Mouse (Mus musculus) brain, adult 2 months (tissue): ENCODE measurements at regions not wholly inside any gene's neighbourhood (a gene's known extent, or its start where the extent isn't known, plus 50 kb on each side); places are given as distances from the start of the nearest gene placed in this dataset.

Experiments used
- DNase-seq: peaks from one replicate; pipeline ENCODE4 v3.0.0; 2011; ENCODE audit warnings: low read depth, low spot score

GRCm38 (mm10) chr6:16999451-17000139 is 65.4 kb upstream of the Tes start:
- DNase-seq = peak; percentile 11

GRCm38 (mm10) chr6:16995495-16995936 is 69.4 kb upstream of the Tes start:
- DNase-seq = peak; percentile 43

DNA sequence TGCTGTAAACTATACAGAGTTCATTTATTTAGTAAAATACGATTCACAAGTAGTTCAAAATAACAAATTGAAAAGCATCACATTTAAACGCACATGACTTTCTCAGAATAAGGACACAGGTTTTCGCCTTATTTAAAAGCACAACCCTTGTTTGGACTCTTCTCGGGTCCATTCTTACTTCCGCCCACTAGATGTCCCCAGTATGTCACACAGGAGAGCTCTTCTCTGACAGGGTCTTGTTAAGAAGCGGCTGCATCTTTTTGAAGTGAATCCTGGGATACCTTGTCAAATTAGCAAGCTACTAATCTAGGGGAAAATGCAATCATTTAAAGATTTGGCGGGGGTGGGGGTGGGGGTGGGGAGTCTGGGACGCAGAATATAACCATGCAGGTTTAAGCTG is 70.2 kb upstream of the Tes start:
- DNase-seq = peak; percentile 61

- DNase-seq = no peak
Measured at GRCm38 (mm10) chr6:16991996-16992591, 72.9 kb upstream of the Tes start.

DNA sequence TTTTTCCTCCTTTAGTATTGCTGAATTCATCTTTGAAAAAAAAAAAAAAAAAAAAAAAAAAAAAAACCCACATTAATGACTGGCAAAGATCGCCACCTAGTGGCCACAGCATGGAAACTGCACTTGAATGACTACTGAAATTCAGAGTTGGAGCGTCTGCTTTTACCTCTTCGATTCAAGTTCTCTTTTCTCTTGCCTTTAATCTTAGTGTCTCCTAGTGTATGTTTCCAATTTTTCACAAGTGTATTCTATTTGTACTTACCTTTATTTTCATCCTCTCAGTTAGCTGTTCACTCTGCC is 79.9 kb upstream of the Tfec start:
- DNase-seq = peak; percentile 66

GRCm38 (mm10) chr6:16977392-16978205 is 79.4 kb upstream of the Tfec start:
- no peak for DNase-seq

DNA sequence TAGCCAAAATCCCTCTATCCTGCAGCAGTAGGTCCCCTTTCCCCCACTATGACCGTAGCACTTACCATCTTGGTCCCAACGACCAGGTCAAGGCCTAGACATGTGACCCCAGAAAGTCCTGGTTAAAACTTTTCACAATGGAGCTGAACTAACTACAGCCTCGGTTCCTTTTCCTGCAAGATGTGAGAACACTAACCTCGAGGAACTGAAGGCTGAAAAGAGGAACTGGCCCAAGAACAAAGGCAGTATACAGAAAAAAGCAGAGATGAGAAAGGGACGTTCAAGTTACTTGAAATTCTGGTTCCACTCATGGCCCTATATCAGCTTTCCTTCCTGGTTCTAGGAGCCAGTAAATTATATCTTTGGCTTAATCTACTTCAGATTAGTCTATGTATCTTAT is 67.4 kb upstream of the Tfec start:
- DNase-seq = no peak

DNA sequence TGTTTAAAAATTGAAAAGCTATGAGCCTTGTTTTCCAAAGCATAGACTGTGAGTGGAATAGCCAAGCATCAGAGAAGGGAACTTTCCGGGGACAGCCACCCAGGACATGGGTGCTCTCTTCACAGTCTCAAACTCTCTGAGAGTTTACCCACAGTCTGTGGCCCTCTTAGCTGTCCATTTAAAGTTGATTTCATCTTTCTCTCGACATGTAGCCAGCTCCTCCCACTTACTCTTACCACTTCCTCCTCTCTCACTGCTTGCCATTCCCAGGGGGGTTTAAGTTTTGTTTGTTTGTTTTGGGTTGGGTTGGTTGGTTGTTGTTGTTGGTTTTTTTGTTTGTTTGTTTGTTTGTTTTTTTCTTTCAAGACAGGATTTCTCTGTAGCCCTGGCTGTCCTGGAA is 66.1 kb upstream of the Tfec start:
- DNase-seq = no peak

DNA sequence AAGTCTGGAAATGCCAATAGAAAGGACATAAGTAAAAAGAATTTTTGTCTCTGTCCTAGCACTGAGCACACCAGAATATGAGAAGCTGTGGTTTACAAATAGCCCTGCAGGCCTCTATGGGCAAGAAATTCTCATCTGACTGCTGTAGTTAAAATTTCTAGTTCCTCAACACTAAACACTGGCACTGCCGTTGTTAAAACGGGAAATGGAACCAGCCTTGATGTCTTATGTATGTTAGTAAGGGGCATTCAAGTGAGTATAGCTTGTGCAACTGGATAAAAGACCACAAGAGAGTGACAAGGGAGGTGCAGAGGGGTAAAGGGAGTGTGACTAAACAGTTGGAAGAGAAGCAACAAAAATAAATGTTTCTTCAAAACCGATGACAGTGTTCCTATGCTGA is 65.7 kb upstream of the Tfec start:
- DNase-seq = no peak

- DNase-seq = no peak
Measured at GRCm38 (mm10) chr6:16958102-16958501, 59.9 kb upstream of the Tfec start.

GRCm38 (mm10) chr6:16956771-16957435 is 58.7 kb upstream of the Tfec start:
- peak; percentile 66 for DNase-seq
